Mouse (Mus musculus): ENCODE measurements around the gene Cygb. TPM values are rescaled to one million over a fixed set of nuclear protein-coding genes. Genes with fewer than 3 reads are reported as not detected.

Cygb gene
- 2.0 and 3.7 TPM in 2 replicates for polyA plus RNA-seq (2012; rRNA removed)

GRCm38 (mm10) chr11:116654255-116654821 lies at the start of gene Cygb:
Gene Cygb (minus strand): TSS chr11:116654313.

GRCm38 (mm10) chr11:116653234-116653633 lies 879 bp downstream of the Cygb start, which contains the start of gene Prcd:
Gene Prcd (plus strand): TSS chr11:116653534.

GRCm38 (mm10) chr11:116626299-116627071 lies 27.6 kb downstream of the Cygb start, which contains the start of gene Rhbdf2:
Gene Rhbdf2 (minus strand): TSS chr11:116627019.

Other genes with a start within 250 kb of the Cygb start
- 16.4 and 30.4 TPM in 2 replicates for gene Rnf157, start 241.3 kb downstream of the Cygb start, polyA plus RNA-seq (2012; rRNA removed)
- gene Ubald2, start 220.2 kb downstream of the Cygb start, polyA plus RNA-seq (2012; rRNA removed), result 91.3 and 135 TPM in 2 replicates
- 0.12 and 0.14 TPM in 2 replicates for gene Qrich2, start 188.1 kb downstream of the Cygb start, polyA plus RNA-seq (2012; rRNA removed)
- 106 and 131 TPM in 2 replicates for gene Prpsap1, start 160.1 kb downstream of the Cygb start, polyA plus RNA-seq (2012; rRNA removed)
- gene Sphk1, start 123.4 kb downstream of the Cygb start, polyA plus RNA-seq (2012; rRNA removed), result 7.0 and 10.9 TPM in 2 replicates
- gene Ube2o, start 72.9 kb downstream of the Cygb start, polyA plus RNA-seq (2012; rRNA removed), result 34.7 and 36.3 TPM in 2 replicates
- 0.18 and 0.27 TPM in 2 replicates for gene Aanat, start 67.9 kb downstream of the Cygb start, polyA plus RNA-seq (2012; rRNA removed)
- gene Rhbdf2, start 27.3 kb downstream of the Cygb start, polyA plus RNA-seq (2012; rRNA removed), result 2.6 and 6.7 TPM in 2 replicates
- gene Prcd, start 779 bp downstream of the Cygb start, polyA plus RNA-seq (2012; rRNA removed), result 0.23 and 0.32 TPM in 2 replicates
- gene St6galnac1, start 121.2 kb upstream of the Cygb start, polyA plus RNA-seq (2012; rRNA removed), result not detected in 2 replicates
- gene Mxra7, start 173.7 kb upstream of the Cygb start, polyA plus RNA-seq (2012; rRNA removed), result 32.4 and 66.0 TPM in 2 replicates
- 28.8 and 42.8 TPM in 2 replicates for gene Mettl23, start 189.0 kb upstream of the Cygb start, polyA plus RNA-seq (2012; rRNA removed)
- 52.1 and 68.8 TPM in 2 replicates for gene Jmjd6, start 189.1 kb upstream of the Cygb start, polyA plus RNA-seq (2012; rRNA removed)
- gene Mfsd11, start 198.1 kb upstream of the Cygb start, polyA plus RNA-seq (2012; rRNA removed), result 21.2 and 25.2 TPM in 2 replicates
- 737 and 742 TPM in 2 replicates for gene Srsf2, start 198.8 kb upstream of the Cygb start, polyA plus RNA-seq (2012; rRNA removed)

All from central nervous system, embryonic 11.5 days (tissue).